Mouse (Mus musculus) adrenal gland (tissue): ENCODE results near the gene Nell2.

Source experiments
- intact Hi-C: fragments of 180-260 bp; cut with DNase I; formaldehyde crosslinking; loops from one replicate; pipeline ENCODE4 v1.15.1; 2025

Gene Nell2

DNA sequence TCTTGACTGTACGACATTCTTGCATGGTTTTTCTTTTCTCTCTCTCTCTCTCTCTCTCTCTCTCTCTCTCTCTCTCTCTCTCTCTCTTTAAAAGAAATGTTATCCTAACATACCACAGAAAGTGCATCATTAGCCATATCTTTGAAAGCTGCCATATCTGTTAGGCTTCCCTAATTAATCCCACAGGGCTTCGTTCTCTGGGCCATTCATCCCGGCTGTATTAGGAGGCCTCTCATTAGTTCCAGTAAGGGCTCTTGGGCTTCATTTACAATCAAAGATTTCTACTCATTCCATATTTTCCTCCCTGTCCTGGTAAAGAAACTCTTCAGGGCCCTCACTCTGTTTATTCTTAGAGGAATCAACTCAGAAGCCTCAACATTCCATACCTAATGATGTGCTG, 161.9 kb downstream of the Nell2 start:
- intact Hi-C loops, result no loop called here

DNA sequence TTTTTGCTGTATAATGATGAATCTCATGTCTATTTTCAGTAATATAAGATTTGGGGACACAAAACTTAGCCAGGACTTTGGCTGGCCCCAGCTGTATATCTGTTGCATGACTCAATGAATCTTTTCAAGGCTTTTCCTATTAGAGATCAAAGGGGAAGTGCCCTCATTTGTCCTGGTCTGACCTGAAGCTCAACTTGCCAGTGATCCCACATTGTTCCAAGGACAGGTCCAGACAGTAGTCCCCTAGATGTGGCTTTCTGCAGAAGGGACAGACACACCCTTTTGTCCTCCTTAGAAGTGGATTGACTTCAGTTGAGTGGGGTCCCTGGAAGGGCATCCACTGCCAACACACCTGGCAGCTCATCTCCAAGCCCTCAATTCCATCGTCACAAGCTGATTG, 173.6 kb downstream of the Nell2 start:
- intact Hi-C loops, result no loop called here

DNA sequence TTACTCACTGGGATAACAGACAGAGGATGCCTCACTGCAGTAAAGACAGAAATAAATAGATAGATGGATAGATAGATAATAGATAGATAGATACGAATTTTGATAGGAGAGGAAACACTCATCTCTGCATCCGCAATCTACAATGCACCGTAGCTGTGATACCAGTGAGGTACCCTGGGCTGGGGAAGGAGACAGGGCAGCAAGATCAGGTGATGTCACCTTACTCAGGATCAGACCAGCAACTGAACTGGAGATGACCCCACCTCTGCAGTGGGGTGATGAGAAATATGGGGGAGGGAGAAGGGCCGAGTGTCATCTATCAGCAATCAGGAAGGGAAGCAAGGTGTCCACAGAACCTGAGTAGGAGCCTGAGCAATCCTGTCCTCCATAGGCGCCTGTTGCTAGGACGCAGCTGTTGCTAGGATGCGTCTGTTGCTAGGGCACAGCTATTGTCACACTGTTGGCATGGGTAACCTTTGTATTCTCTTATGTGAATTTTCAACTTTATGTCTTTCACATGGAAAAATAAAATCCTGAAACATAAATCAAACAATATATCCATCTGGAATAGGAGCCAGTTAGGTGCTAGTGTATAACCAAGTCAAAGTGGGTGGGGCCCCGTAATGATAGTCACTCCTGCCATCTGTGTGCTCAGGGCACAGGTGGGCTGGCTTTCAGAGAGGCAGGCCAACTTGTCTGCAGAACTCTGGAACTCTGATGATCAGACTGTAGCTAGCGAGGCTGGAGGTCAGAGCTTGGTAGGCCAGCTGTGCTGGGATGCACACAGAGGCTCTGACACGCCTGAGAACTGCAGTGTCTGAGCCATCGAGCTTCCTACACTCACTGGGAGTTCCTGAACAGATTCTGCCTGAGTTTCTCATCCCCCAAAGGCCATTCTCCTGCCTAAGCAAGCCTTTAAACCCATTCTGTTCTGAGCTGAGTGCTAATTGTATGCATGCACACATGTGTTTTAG, 193.7 kb downstream of the Nell2 start:
- intact Hi-C loops, result no loop called here

DNA sequence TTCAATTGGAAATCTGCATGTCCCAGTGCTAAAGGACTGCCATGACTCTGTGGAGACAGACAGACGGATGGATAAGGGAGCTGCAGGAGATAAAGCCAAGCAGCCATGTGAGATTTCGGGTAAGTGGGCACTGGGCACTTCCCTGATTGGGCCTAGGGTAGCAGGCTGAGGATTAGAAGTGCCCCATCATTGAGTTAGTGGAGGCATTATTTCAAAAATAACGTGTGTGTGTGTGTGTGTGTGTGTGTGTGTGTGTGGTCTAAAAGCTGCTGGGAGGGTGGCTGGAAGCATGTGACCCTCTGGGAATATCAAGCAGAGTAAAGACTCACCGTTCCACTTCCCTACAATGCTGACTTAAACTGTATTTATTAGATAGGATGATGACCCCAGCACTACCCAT, 195.1 kb downstream of the Nell2 start:
- intact Hi-C loops, result no loop called here

DNA sequence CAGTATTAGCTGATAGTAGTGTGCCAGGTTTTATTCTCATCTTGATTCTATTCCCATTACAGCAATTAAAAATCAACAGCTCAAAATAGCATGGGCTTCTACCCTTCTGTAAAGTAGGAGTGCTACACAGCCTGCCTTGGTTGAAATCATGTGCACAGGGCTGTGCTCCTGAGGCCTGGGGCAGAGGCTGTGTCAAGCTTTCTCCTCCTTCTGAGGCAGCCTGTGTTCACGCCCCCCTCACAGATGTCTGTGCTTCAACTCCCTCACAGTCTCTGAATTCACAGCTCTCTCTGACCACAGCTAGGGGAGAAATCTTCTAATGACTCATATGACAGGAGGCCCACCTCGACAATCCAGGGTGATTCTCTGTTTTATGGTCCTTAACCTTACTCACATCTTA, 197.4 kb downstream of the Nell2 start:
- intact Hi-C loops, result no loop called here

DNA sequence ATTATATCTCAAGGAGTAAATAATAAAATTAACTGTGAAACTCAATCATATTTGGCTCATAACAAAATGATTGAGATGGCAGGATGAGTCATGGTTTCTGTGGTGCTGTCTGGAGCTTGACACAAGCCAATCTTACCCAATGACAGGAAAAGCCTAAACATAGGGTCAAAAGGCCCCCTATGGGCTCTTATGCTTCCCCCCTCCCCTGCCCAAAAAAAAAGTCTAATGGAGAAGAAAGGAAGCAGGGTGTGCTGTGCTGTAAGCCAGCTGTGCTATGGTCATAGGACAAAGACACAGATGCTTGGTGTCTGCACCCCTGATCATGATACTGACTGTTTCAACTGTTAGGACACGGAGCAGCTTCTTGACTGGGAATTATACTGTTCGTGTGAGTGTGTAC, 205.6 kb downstream of the Nell2 start:
- intact Hi-C loops, result no loop called here

DNA sequence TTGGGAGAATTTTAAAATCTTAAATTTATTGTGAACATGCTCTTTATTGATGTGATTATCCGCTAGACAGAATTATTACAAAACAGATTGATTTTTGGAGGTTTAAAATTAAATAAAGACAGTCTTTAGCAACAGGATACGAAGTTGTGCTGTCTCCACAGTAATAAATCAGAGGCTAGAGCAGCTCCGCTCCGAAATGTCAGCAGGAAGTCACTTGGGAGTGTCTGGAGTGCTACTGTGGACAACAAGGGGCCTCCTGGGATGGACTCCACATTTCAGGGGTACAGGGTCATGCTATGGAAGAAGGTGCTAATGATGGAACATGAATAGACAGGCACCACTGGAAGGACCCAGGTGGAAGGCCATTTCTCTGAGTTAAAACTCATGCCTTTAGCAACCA, 211.7 kb downstream of the Nell2 start:
- intact Hi-C loops, result no loop called here

DNA sequence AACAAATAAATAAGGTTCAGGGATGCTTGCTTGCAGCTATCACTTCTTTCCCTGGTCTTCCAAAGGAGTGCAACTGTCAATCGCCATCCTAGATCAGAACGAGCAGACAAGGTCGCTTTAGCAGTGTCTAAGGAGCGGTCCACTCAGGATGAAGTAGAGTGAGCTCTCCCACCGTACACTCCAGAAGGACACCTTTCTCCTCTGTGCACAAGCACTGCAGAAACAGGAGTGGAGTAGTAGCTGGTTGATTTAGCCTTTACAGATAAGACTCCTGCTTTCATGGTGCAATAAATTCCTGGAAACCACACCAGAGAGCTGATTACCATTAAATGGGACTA, 213.6 kb downstream of the Nell2 start:
- intact Hi-C loops, result no loop called here

DNA sequence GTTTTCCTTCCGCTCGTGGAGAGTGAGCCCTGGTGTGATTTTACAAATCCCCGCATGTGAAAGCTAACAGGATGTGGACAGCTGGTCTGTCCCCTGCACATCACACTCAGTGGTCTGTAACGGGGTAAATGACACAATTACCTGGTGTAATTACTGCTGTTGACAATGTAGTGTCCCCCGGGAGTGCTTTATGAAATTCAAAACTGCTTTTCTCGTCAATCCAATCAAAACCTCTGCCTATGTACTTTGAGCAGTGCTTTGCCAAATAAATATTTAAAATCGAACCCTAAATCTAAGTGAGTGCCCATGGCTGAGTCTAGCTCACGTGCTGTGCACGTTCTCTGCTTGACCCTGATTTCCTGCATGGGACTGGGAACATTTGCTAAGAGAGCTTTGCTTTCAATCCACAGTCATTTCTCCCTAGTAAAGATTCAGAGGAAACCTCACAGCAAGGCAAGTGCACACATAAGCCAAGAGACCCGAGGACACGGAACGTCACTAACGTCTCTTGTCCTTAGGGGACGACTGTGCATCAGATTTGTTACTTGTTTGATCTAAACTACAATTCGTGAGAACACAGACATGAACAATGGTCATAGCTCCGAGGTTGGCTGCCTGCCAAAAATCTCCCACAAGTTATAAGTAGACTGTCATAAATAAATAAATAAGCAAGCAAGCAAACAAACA, 214.1 kb downstream of the Nell2 start:
- intact Hi-C loops, result no loop called here

DNA sequence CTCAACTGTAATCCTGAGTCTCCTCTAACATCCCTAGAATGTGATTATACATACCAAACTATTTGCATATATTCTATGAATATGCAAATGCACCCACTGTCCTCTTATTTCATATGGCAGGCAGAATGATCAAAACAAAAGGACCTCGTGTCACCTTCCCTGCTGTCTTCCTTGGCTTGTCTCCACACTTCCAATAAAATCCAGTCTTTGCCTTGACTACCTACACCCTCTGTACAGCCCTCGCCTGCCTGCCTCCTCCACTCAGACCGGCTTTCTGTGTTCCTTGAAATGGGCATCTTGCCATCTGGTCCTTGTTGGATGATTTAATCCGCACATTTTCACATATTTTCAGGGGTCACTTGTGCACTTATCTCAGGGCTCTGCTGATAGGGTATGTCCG, 215.1 kb downstream of the Nell2 start:
- intact Hi-C loops, result no loop called here

DNA sequence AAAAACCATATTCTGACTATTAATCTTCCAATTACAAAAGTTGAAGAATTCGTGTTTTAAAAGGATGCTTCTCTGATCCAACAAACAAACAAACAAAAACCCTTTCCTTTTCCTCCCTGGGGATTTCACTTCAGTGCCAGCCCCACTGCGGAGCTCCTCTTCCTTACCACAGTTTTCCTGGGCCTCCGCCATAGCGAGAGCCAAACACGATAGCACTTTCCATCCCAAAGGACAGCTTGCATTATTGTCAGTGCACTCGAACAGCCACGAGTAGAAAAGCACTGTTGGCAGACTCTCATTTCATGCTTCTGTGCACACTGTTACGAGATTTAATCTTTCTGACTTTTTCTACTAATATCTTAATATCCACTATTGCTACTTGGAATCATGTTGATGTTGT, 224.3 kb downstream of the Nell2 start:
- intact Hi-C loops, result no loop called here

DNA sequence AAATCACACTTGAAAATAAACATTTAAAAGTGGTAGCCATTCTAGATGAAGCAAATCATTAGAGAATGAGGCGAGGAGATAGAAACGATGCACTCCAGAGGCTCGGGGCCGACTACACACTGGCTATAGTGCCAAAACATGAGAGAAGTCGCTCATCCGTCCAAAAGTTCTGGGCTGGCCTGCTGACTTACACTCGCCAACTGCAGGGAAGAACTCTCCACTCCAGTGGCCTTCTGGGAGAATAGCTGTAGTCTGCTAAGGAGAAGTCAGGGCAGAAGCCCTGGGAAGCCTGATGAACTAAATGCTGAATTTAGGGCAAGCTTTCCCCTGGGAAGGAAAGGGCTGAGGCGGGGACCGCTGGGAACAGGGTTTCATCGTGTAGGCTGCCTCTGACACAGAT, 231.8 kb downstream of the Nell2 start:
- intact Hi-C loops, result no loop called here

DNA sequence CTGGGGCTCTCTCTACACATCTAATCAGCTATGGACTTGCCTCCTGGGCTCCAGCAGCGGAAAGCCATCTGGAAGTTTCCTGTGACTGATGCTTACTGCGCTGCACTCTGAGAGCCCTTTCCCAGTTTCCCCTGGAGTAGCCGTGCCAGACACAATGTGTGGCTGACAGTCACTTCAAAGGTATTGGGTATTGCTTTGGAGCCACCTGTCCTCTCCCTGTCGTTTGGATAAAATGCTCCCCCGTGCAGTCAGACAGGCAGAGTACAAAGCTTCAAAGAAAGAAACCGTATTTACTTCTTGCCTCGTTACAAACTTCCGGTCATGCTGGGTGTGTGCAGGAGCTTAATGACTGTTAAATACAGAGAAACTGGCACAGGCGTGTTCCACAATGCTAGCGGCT, 239.3 kb downstream of the Nell2 start:
- intact Hi-C loops, result no loop called here

DNA sequence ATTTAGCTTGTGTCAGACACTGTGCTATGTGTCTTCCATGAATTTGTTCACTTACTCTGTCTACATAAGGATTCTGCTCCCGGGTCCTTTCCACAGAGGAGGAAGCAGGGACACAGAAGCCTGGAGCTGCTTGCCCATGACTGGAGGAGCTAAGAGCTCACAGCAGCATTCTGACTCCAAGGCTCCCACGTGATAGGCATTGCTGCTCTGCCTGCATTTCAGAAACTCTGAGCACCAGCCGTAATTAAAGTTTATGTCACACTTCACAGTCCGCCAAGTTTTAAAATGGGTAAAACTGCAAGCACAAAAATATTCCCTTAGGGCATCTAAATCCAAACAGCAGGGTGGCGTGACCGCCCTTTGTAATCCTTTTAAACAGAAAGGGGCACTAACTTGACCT, 243.2 kb downstream of the Nell2 start:
- intact Hi-C loops, result no loop called here

DNA sequence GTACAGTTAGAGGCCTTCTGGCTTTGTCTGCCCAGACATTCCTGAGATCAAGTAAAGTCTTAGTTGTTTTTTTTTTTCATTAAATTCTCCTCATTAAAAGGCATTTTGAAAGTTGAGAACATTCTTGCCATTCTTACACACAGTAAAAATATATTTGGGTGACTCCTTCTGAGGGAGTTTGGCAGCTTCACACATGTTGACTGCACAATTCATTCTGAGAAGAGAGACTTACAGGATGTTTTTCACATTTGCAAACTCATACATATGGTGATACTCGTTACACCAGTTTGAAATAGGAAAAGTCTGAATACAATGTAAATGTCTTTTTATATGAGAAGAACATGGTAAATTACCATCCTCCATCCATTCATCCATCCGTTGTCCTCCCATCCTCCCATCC, 247.4 kb downstream of the Nell2 start:
- intact Hi-C loops, result no loop called here

DNA sequence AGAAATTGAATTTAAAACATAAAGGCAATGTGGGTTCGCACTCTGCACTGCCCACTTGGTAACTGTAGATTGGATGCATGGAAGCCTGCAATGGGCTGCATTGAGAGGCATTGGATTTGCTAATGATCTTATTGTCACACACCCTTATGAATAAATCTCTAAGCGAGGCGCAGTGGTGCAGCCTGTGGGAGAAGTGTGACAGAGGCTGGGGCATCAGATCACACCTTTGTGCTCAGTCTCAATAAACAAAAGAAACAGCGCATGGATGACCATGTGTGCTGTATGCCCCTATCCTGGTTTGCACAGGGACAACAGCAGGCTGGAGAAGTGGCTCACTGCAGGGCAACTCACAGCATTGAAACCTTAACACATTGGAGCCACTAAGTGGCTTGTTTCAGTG, 250.4 kb downstream of the Nell2 start:
- intact Hi-C loops, result loop anchor here (10.0 kb wide), 1 partner anchor 503 kb away; no protein-coding TSS in a partner anchor

DNA sequence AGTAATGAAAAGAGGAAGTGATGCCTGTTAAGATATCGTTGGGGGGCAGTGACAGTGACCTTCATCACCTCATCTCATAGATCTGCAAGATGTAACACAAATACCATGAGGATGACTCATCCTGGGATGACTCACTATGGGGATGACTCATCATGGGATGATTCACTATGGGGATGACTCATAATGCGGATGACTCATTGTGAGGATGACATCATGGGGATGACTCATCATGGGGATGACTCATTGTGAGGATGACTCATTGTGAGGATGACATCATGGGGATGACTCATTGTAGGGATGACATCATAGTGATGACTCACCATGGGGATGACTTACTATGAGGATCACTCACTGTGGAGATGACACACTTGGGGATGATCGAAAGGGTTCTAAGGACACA, 251.8 kb downstream of the Nell2 start:
- intact Hi-C loops, result loop anchor here (10.0 kb wide), 1 partner anchor 502 kb away; no protein-coding TSS in a partner anchor

DNA sequence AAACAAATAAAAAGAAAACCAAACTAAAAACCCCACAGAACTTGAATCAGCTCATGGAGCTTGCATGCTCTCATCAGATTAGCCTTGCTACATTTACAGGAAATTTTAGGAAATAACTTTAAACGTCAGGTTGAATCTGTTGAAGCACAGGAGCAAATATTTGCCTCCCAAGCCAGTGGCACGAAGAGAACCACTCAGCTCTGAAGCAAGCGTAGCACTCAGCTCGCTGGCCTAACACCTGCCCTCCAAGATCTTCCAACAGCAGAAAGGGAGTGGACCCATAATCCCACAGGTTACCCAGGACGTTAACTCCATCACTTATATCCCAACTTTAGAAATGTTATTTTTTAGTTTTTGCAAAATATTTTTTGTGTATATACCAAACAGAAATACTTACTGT, 252.8 kb downstream of the Nell2 start:
- intact Hi-C loops, result loop anchor here (10.0 kb wide), 1 partner anchor 501 kb away; no protein-coding TSS in a partner anchor

DNA sequence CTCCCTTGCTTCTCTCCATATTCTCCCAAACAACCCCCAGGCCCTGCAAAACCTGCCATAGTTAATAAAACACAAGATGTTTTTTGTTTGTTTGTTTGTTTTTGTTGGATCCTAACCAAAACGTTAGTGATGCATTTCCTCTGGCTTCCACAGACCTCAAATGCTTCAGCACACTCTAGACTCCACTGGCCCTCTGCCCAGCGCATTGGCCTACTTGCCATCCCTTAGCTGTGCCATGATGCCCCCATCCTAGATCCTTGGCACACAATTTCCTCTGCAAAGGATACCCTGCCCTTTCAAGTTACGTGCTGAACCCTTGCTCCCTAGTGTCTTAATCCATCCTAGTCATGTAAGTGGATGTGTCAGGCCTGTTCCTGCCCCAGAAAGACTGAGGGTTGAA, 255.1 kb downstream of the Nell2 start:
- intact Hi-C loops, result loop anchor here (2.0 to 10.0 kb wide), 2 partner anchors 252 to 498 kb away; no protein-coding TSS in a partner anchor

DNA sequence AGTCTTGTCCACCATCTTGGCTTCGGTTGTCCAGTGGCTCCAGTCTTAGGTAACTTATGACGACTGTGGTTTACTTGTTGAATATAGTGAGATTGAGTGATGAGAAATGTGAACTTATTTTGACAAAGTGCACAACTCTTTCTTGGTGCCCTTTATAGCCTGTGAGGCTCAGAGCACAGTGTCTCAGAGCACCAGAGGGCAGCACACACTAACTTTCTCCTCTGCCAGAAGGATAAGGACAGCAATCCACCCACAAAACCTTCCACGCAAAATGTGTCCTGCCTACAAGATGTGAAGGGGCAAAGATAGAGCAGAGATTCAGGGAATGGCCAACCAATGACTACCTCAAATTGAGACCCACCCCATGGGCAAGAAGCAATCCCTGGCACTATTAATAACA, 256.2 kb downstream of the Nell2 start:
- intact Hi-C loops, result loop anchor here (1.0 to 10.0 kb wide), 3 partner anchors 253 to 497 kb away; no protein-coding TSS in a partner anchor

DNA sequence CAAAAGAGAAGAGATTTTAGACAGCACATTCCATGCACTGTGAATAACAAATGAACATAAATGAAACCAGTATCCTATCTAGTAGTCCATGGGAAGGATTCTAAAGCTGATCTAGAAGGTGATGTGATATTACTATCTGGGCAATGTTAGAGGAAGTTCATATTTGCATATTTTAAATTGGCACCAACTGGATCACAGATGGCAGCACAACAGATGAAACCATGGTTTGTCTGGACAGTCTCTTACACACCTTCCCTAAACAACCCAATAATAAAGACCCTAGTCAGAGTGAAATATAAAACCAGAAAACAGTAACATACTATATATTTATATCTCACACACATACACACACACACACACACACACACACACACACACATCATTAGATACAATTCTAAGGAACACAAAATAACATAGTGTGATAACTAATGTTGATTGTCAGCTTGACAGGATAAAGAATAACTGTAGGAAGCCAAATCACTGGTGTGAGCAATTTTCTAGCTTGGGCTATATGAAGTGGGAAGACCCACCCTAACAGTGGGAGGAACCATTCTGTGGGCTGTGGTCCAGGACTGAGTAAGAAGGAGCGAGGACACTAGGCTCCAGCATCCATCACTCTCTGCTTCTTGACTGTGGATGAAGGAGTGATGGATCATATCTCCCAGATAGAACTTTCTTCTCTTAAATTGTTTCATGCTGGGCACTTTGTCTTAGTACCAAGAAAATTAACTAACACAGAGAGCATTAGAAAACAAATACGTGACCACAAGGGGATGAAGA, 268.5 kb downstream of the Nell2 start:
- intact Hi-C loops, result no loop called here

DNA sequence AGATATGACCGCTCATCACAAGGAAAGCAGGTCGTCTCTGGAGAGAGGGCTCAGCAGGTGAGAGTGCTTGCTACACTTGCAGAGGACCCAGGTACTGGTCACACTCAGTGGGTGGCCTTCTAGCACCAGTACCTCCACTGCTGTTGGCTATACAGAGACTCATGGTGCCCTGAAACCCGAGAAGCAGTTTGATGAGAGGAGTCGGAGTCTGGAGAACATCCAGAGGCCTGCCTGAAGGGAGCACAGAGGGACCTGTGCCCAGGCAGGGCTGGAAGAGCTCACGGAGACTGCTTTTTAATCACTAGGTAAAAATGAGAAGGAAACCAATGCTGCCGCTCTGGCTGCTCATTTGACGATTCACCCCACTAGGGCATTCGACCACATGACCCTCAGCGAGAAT, 271.2 kb downstream of the Nell2 start:
- intact Hi-C loops, result no loop called here
